Mouse (Mus musculus) layer of hippocampus, adult 8-10 months (tissue): ENCODE measurements at regions not wholly inside any gene's neighbourhood (a gene's known extent, or its start where the extent isn't known, plus 50 kb on each side); places are given as distances from the start of the nearest gene placed in this dataset.

ENCODE experiments used
- DNase-seq, 2 experiments: peaks; one replicate each; pipeline ENCODE4 v3.0.0; 2022; ENCODE audit warnings: low spot score in 2 of 2

GRCm38 (mm10) chr19:22047657-22048056, 91.2 kb upstream of the Trpm3 start:
- DNase-seq, result peak; percentile 6 to 18

GRCm38 (mm10) chr19:22066302-22066701, 72.5 kb upstream of the Trpm3 start:
- DNase-seq, result no peak

GRCm38 (mm10) chr19:22070246-22071030, 68.4 kb upstream of the Trpm3 start:
- DNase-seq, result no peak

GRCm38 (mm10) chr19:22071701-22072100, 67.1 kb upstream of the Trpm3 start:
- DNase-seq, result no peak

GRCm38 (mm10) chr19:22074042-22074441, 64.8 kb upstream of the Trpm3 start:
- DNase-seq, result no peak

GRCm38 (mm10) chr19:22081448-22081847, 57.4 kb upstream of the Trpm3 start:
- DNase-seq, result peak; percentile 7 to 15
